Mouse (Mus musculus) CD4-positive helper T cell, adult 2 months (primary cell): ENCODE data around the gene Zfp512.
"Not testable (repeated sequence)": the region's sequence is repeated elsewhere in the genome, so short reads cannot be mapped to it uniquely, and the experiment has no call there.

Experiments
- DNase-seq: peaks from one replicate; pipeline ENCODE4 v3.0.0-alpha.2; 2012; ENCODE audit warnings: low read depth, missing footprints, low spot score

The Zfp512 gene

DNA sequence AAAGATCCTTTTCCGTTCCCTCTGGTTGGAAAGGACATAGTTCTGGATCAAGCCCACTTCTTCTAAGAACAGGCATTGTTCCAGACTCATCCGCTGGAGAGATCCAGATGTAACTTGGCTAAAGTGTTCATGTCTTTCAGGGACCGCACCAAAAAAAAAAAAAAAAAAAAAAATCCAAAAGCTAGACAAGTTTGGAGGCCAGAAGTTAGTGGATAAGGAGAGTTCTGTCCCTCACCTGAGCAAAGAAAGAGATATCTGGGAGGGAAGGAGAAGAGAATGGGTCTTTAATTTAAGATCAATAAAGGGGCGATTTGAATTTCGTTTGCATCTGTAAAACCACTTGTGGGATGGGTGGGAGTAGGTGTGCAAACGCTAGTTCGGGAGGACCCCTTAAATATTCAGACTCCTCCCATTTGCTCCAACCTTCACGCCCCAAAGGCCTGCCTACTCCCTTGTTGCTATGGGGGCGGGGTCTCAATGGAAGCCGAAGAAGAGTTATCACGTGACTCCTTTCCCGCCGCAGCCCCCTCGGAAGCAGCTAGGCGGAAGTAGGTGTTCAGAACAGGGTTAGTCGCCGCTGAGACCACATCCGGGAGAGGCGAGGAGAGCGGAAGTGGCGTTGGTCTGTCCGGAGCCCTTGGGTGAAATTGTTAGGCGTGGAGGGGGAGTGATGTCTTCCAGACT is at the start of gene Zfp512:
Zfp512 (plus strand) TSS at position 554 of the 684 bp plus-strand sequence.
- DNase-seq, result peak; percentile 92

DNA sequence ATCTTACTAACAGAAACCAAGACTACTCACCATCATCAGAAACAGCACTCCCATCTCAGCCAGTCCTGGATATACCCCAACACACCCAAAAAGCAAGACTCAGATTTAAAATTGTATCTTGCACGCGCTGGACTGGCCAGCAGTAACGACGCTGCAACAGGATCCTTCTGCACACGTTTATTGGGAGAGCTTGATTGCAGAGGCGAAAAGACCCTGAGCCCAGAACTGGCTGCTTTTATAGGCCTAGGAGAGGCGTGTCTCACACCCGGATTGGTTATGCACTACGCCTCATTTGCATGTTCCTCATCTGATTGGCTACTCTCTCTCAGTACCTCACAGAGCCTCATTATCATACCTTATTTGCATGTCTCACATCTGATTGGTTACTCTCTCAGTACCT is 17.5 kb upstream of the Zfp512 start:
- not testable (repeated sequence) for DNase-seq

DNA sequence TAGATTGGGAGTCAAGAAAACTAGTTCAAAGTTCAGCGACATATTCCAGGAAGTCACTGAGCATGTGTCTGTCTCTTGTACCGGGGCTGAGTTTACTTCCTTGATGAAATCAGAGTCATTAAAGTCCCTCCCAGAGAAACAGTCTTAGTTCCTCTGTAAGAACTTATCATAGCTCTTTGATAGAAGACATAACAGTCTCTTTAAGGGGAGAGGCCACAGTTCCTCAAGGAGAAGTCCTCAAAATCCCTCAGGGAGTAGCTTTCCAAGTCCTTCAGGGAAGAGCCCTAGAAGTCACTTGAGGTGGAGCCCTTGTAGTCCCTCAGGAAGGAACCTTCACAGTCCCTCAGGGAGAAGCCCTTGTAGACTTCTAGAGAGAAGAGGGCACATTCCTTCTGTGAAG is 895 bp upstream of the Zfp512 start:
- peak; percentile 29 for DNase-seq

DNA sequence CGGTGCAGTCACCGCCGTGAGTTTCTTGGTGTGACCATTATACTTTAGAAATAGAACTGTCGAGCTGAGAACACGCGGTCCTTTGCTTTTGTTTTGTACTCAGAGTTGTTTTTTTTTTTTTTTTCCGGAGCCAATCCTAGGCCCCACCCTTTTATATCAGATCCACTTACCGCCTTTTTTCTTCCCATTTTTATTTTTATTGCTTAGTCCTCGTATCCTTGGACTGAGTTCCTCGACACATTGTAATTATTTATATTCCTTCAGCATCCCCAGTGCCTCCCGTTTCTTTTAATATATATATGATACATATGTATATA is 289 bp downstream of the Zfp512 start:
- no peak for DNase-seq

GRCm38 (mm10) chr5:31452886-31453410 is 717 bp downstream of the Zfp512 start:
- DNase-seq, result peak; percentile 15

GRCm38 (mm10) chr5:31467798-31468197 is 15.6 kb downstream of the Zfp512 start:
- no peak for DNase-seq

DNA sequence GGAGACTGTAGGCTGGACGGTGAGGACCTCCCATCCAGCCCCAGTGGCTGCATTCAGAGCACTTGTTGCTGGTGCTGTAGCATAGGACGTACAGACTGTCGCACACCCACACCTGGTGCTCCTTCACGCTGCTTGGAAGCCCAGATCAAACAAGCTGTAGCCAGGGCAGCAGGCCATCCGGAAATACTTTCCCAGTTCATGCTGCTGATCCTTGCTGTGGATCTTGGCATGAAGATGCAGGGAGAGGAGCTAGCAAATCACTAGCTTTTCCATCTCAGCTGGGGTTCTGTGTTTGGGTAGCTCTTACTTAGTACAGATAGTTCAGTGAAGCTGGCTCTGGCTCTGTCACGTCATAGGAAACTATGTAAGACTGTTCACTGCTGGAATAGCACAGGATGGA is 17.5 kb downstream of the Zfp512 start:
- no peak for DNase-seq

DNA sequence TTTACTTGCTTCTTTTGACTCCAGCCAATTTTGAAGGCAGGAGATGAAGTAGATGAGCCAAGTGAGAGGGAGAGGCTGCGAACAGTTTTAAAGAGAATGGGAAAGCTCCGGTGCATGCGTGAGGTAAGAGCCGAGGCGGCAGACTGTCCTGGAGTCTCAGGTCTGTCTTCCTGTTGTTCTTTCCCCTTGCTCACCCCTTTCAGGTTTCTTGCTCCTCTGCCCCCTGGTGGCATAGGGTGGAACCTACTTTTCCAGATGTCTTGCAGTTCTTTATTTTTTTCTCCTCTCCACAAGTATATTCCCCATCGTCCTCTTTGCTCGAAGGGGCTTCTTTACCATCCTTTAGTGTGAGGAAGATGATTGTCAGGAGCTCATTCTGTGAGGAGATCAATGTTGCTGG is 18.1 kb downstream of the Zfp512 start:
- DNase-seq, result peak; percentile 55

GRCm38 (mm10) chr5:31480536-31480935 is 28.3 kb downstream of the Zfp512 start:
- DNase-seq, result no peak

DNA sequence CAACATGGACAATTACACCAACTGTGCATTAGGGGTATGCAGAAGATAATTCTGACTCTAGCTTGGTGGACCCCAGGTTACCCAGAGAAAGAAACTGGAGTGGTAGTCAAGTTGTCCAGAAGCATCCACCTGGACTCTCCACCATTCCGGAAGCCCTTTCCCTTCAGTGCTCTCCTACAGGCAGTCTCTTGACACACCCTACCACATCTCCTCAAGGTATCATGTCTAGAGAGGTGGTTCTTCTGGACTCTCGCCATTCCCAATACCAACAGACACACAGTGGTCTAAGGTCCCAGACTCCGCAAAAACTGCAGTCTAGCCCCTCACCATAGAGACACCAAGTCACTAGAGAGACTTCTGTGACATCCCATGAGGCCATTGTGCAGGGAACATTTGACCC is 33.2 kb downstream of the Zfp512 start, which contains the start of gene 4930548H24Rik:
4930548H24Rik (plus strand) TSS at position 301 of the 400 bp plus-strand sequence.
- no peak for DNase-seq

- DNase-seq, result no peak
Measured at GRCm38 (mm10) chr5:31487889-31488288, 35.7 kb downstream of the Zfp512 start.

DNA sequence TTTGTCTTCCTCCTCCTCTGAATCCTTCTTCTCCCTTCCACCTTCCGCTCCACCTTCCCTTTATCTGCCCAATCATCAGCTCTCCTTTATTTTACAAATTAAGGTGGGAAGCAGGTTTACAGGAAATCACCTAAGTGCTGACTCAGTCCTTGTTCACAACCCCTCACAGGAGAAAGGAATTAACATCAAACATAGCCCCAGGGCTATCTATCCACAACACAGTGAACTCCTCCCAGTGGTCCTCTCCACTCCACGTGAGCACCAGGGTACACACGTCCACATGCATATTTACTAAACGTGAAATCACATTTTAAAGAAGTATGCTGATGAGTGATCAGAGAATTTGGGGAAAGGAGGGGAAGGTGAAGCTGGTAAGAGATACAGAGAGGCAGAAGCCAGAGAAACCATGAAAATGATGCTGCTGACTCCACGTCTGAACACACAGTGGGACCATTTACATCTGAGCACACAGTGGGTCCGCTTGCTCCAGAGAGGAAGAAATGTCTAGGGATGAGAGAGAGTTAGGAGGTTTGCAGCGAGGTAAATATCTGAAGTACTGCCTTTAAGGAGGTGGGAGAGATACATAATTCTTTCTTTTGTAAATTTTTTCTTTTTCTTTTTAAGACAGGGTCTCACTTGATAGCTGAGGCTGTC is 37.0 kb downstream of the Zfp512 start:
- no peak for DNase-seq

DNA sequence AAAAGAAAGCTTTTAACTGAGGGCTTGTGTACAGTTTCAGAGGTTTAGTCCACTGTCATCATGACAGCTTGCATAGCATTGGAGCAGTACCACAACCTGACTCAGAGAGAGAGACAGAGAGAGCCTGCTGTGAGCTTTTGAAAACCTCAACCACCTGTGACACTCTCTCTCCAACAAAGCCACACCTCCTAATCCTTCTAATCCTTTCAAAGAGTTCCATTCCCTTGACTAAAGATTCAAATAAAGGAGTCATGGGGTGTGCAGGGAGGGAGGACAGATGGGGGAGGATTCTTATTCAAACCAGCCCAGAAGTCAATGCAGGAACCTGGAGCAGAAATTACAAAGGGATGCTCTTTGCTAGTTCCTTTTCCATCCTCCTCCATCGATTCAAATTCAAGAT is 39.8 kb downstream of the Zfp512 start:
- no peak for DNase-seq

DNA sequence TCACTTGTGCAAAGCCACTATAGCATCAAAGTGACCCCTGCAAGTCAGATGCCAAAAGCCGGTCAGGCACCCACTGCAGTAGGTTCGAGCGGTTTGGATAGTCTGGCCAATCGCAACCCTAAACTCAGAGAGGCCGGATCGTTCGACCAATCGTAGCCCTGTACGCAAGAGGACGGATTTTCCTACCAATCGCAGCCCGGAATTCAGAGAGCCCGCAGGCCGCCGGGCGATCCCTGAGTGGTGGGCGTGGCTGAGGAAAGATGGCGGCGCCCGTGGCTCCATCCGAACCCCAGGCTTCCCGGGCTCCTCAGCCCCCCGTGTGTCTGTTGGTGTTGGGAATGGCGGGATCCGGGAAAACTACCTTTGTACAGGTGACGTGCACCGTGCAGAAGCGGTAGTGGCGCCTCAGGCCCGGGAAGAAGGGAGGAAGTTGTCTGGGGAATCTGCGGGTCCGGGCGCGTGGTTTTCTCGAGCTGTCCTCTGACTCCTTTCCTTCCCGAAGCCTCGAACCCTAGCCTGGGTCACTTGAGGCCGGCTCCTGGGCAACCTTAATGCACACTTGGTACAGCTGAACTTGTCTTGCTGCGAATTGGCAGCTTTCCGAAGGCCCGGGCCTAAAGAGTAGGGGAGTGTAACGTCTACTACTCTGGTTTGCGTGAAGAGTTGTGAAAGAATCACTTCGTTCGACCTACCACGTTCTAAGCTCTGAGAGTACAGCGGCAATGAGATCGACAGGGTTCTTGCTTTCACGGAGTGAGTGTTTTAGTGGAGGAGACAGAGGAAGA is 42.5 kb downstream of the Zfp512 start, which contains the start of gene Gpn1:
Gpn1 (plus strand) TSS at position 229 of the 785 bp plus-strand sequence.
- DNase-seq, result peak; percentile 88

DNA sequence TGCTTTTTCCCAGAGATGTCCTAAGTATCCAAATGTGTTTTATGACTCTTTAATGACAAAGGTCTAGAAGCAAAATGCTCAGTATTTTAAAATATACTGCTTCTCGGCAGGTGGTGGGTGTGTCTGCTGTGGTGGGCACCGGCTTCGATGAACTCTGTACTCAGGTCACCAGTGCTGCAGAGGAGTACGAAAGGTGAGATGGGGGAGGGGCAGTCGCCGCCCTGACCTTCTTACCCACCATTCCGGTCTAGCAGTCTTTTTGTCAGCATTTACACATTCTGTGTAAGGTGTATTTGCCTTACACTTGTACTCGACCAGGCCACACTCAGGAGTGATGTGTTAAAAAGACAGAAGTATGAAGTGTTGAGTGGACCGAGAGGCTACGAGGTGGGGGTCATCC is 52.6 kb downstream of the Zfp512 start:
- DNase-seq, result no peak

GRCm38 (mm10) chr5:31512481-31512880 is 60.2 kb downstream of the Zfp512 start:
- DNase-seq, result no peak

DNA sequence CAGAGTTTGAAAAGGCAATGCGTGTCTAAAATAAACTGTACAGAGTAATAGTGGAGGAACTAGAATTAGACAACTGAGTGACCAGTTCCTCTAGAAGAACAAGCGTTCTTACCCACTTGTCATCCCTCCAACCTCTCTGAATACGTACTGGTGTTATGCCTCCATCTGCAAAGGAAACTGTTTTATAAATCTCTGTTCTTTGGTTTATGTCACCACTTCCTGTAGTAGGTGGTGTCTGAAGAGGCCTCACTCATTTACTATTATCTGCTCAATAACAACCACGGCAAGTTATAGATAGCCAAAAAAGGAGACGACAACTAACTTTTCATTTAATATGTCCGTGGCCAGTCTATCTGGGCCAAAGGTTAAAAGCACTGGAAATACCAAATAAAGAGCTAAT is 68.3 kb downstream of the Zfp512 start:
- DNase-seq, result peak; percentile 42

- DNase-seq, result peak; percentile 89
Measured at GRCm38 (mm10) chr5:31526354-31527116, 74.3 kb downstream of the Zfp512 start, which contains the start of gene Slc4a1ap. Gene Slc4a1ap, plus strand, starts transcription at chr5:31526995.

DNA sequence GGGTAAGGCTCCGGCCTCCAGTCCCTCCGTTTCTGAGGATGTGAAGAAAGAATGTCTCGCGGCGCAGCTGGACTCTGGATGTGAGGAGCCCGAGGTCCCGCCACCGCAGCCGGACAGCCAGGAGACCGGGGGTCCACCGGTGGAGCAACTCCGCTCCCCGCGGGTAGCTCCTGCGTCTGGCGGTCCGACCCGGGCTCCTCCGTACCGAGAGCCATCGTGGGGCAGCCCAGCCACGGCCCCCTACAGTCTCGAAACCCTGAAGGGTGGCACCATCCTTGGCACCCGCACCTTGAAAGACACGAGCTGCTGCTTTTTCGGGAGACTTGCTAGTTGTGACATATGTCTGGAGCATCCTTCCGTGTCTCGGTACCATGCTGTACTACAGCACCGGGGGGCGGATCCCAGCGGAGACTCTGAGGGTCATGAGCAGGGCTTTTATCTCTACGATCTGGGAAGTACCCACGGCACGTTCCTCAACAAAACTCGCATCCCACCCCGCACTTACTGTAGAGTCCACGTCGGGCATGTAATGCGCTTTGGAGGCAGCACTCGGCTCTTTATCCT is 75.0 kb downstream of the Zfp512 start:
- DNase-seq, result no peak

DNA sequence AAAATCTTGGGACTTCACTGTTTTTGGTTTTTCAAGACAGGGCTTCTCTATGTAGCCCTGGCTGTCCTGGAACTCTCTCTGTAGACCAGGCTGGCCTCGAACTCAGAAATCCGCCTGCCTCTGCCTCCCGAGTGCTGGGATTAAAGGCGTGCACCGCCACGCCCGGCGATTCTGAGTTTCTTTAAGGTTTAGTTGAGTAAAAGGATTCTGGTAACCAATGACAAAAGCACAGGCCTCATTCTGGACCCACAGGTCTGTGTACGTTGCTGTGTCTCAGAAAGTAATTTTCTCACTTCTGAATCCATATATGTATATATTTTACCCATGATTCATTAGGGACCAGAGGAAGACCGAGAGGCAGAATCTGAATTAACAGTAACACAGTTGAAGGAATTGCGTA is 75.5 kb downstream of the Zfp512 start, which contains the start of gene Supt7l:
Supt7l (minus strand) TSS at position 101 of the 400 bp plus-strand sequence.
- not testable (repeated sequence) for DNase-seq

- DNase-seq, result peak; percentile 39
Measured at GRCm38 (mm10) chr5:31528560-31528959, 76.3 kb downstream of the Zfp512 start.
